Mouse (Mus musculus) hindbrain, postnatal 0 days (tissue): Measurements from ENCODE around the gene Nolc1. TPM values are rescaled to one million over a fixed set of nuclear protein-coding genes. Genes with fewer than 3 reads are reported as not detected.

Experiments
- ATAC-seq: fragments of 200-750 bp; cut with Nextera tagmentation; 2 replicates; pipeline ENCODE4 v1.8.0; 2017; ENCODE audit warnings: mild to moderate bottlenecking, moderate TSS enrichment, moderate library complexity
- DNase-seq: peaks from one replicate; pipeline ENCODE4 v3.0.0-alpha.2; 2015; ENCODE audit warnings: low spot score
- H3K27ac ChIP-seq: fragments of 300-500 bp; sonication (generic); 2 replicates; pipeline ENCODE4 v1.5.1; 2014; ENCODE audit warnings: mild to moderate bottlenecking
- H3K27me3 ChIP-seq: fragments of 300-500 bp; sonication (generic); 2 replicates; pipeline ENCODE4 v1.6.1; 2014; ENCODE audit warnings: low read length, mixed read lengths; ENCODE audit not compliant: insufficient read depth
- H3K36me3 ChIP-seq: fragments of 300-500 bp; sonication (generic); 2 replicates; pipeline ENCODE4 v1.6.1; 2014; ENCODE audit warnings: low read length, mixed read lengths; ENCODE audit not compliant: insufficient read depth
- H3K4me1 ChIP-seq: fragments of 300-500 bp; sonication (generic); 2 replicates; pipeline ENCODE4 v1.6.1; 2014; ENCODE audit warnings: antibody characterized with exemption, low read length, mixed read lengths; ENCODE audit not compliant: insufficient read depth
- H3K4me2 ChIP-seq: fragments of 300-500 bp; sonication (generic); 2 replicates; pipeline ENCODE4 v1.6.1; 2014; ENCODE audit warnings: low read depth, mild to moderate bottlenecking, low read length, moderate library complexity, mixed read lengths
- H3K4me3 ChIP-seq: fragments of 300-500 bp; sonication (generic); 2 replicates; pipeline ENCODE4 v1.5.1; 2014; ENCODE audit warnings: low read length
- H3K9ac ChIP-seq: fragments of 300-500 bp; sonication (generic); replicated peaks from 2 replicates; pipeline ENCODE4 v1.6.1; 2014; ENCODE audit warnings: mild to moderate bottlenecking, low read length, moderate library complexity, mixed read lengths
- H3K9me3 ChIP-seq: fragments of 300-500 bp; sonication (generic); 2 replicates; pipeline ENCODE4 v1.6.1; 2016; ENCODE audit warnings: low read length, mixed read lengths
- CTCF ChIP-seq: IDR thresholded peaks from 2 replicates; pipeline ENCODE4 v1.5.1; 2016; ENCODE audit warnings: antibody characterized with exemption, control low read depth, low read depth
- WGBS: fragments of 180-500 bp; shearing (Covaris S2); extraction: QIAGEN DNeasy Blood & Tissue Kit; methylation state at CpG from one replicate; pipeline ENCODE4 v1.1.7; 2014; 5-methylcytosine and 5-hydroxymethylcytosine counted together
- polyA plus RNA-seq: library from polyadenylated mRNA; unstranded; fragments of >200 nt; fragmentation: Nextera tagmentation; extraction: Ambion mirVana; gene quantifications from 2 replicates; pipeline ENCODE4 v1.2.1, GENCODE M21; 2015
- total RNA-seq: library from RNA; depleted of rRNA; stranded (reverse); fragments of >200 nt; gene quantifications from 2 replicates; pipeline ENCODE4 v1.2.3, GENCODE M21; 2014

Nolc1 gene
- total and polyA plus RNA-seq, 2 experiments from 2014 or later = 26.9 to 61.6 TPM

DNA sequence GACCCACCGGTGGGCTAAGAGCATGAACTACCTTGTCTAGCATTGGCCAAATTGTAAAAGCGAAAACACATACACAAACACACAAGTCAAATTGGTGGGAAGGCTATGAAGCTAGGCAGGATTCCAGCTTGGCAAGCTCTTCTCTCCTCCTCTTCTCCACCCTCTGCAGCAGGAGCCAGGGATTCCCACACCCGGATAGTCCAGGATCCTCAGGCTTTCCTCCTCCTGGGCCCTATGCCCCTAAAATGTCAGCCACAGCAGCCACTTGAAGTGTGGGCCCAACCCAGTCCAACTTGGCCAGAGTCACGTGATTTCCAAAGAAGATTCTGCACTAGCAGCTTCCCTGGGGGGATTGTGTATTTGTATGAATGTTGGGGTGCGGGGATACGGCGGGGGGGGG lies 32.3 kb upstream of the Nolc1 start:
- H3K9ac ChIP-seq = no peak overlapping the region
- peak overlapping the region; percentile 59 for H3K4me3 ChIP-seq
- no peaks in the 10 kb centered on the region for H3K9me3 ChIP-seq
- H3K4me2 ChIP-seq = peak overlapping the region; percentile 82
- H3K27ac ChIP-seq = peak overlapping the region; percentile 88
- peaks cover 45% of the 10 kb centered on the region for H3K4me1 ChIP-seq
- H3K27me3 ChIP-seq = no peaks in the 10 kb centered on the region
- ATAC-seq (no peak), DNase-seq (peak; percentile 46)
- no peak for TF ChIP-seq CTCF
- no peaks in the 10 kb centered on the region for H3K36me3 ChIP-seq
- 34% methylated on average over 7 of the region's 7 CpGs for WGBS

DNA sequence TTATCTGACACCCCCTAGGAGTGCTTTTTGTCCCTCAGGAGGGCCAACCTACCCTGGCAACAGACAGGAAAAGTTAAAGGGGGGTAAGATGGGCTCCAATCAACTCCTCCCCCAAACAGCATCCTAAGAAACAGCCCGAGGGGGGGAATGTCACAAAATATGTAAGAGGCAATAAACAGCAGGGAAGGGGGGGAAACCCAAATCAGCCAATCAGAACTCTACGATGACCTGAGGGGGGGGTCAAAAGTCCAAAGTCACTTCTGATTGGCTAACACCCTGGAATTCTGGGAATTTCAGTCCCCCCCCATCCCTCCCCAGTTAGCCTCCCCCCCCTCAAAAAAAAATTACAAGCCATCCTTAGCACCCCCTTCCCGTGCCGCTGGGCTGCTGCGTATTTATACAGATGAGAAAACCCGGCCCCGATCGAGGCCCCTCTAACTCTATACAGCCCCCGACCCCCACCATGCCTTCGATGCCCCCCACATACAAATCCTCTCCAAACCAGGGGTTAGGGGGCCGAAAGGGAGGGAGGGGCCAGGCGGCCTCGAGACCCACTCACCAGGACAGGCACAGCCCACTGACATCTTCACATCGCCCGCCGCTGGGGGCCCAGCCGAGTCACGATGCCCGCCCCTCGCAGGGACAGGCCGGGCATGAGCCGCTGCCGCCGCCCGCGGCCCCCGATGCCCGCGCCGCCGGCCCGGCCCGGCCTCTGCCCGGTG lies 31.2 kb upstream of the Nolc1 start, which contains the start of gene Pprc1:
Gene Pprc1 (plus strand): TSS at position 616 of the 722 bp plus-strand sequence.
- peak within 1 kb of the TSS; percentile 59 for H3K4me3 ChIP-seq
- H3K36me3 ChIP-seq = no peaks in the 10 kb centered on the region
- no peaks in the 10 kb centered on the region for H3K9me3 ChIP-seq
- WGBS = 0% methylated on average over 19 of the region's 34 CpGs
- H3K27ac ChIP-seq = peak within 1 kb of the TSS; percentile 88
- peak; percentile 33; the same call in 1 of the 2 replicates for ATAC-seq
- peak within 1 kb of the TSS; percentile 87 for H3K9ac ChIP-seq
- H3K4me1 ChIP-seq = peaks cover 45% of the 10 kb centered on the region
- no peaks in the 10 kb centered on the region for H3K27me3 ChIP-seq
- no peak for TF ChIP-seq CTCF
- peak within 1 kb of the TSS; percentile 82 for H3K4me2 ChIP-seq
- peak; percentile 62 for DNase-seq

DNA sequence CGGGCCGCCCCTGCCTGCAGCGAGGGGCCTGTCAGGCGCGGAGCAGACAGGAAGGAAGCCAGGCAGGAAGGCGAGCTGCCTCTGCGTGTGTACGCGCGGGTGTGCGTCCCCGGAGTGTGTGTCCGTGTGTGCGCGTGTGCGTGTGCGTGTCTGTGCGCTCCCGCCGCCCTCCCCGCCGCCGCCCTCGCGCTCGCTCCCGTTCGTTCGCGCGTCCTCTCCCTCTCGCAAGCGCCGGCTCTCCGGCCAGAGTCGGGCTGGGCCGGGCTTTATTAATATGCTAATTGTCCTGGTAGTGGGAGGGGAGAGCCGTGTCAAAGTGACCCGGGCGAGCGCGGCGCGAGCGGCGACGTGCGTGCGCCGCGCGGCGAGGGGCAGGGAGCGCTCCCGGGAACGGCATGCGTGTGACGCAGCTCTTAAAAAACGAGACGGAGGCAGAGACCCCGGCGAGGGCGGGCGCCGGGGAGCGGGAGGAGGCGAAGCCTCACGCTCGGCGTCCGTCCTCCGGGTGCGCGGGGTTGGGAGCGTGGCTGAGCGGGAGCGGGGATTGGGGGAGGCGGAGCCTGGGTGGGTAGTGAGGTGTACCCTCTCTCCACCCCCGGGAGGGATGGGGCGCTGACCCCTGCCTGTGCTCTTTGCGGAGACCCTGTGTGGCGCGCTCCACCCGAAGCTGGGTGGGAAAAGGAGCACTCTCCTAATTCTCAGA lies 30.5 kb upstream of the Nolc1 start, which contains the start of gene Ldb1:
Gene Ldb1 (minus strand): TSS at position 222 of the 703 bp plus-strand sequence.
- H3K36me3 ChIP-seq = no peaks in the 10 kb centered on the region
- ATAC-seq = peak; percentile 81
- H3K9me3 ChIP-seq = no peaks in the 10 kb centered on the region
- no peak for TF ChIP-seq CTCF
- H3K4me1 ChIP-seq = peaks cover 40% of the 10 kb centered on the region
- peak within 1 kb of the TSS; percentile 59 for H3K4me3 ChIP-seq
- H3K27me3 ChIP-seq = no peaks in the 10 kb centered on the region
- peak within 1 kb of the TSS; percentile 88 for H3K27ac ChIP-seq
- peak within 1 kb of the TSS; percentile 82 for H3K4me2 ChIP-seq
- peak; percentile 95 for DNase-seq
- peak within 1 kb of the TSS; percentile 87 for H3K9ac ChIP-seq
- under 1% methylated on average over 67 of the region's 84 CpGs for WGBS

DNA sequence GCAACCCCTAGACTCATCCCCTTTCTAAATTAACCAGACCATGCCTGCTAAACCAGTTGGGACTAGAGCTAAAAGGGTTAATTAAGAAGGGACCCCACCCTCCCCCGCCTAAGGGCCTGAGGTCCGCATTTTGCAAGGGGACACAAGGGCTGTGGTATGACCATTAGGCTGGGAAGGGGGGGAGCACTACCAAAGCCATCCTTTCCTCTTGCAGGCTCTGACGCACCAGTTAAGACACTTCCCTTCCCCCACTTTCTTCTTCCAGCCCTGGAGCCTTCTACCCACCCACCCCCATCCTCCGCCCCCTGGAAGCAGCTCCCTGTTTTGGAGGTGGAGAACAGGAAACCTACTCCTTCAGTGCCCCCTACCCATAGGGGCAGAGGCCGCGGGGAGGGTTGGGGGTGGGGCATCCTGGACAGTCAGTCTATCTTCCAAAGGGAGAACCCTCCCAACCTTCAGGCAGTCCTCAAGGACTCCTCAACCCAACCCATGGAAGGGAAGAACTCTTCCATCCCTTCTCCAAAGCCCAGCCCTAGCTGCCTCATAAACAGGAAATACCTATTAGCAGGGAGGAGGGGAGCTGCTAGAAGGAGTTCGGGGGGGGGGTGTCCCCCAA lies 29.9 kb upstream of the Nolc1 start:
- Histone ChIP-seq H3K4me1 (peaks cover 35% of the 10 kb centered on the region), H3K4me2 (peak overlapping the region; percentile 82), H3K4me3 (peak overlapping the region; percentile 59), H3K9me3 (no peaks in the 10 kb centered on the region), H3K27ac (peak overlapping the region; percentile 88), H3K36me3 (no peaks in the 10 kb centered on the region), H3K9ac (peak overlapping the region; percentile 87), H3K27me3 (no peaks in the 10 kb centered on the region)
- DNase-seq (peak; percentile 82), ATAC-seq (peak; percentile 64)
- WGBS = 0% methylated on average over 7 of the region's 7 CpGs
- TF ChIP-seq CTCF = no peak

DNA sequence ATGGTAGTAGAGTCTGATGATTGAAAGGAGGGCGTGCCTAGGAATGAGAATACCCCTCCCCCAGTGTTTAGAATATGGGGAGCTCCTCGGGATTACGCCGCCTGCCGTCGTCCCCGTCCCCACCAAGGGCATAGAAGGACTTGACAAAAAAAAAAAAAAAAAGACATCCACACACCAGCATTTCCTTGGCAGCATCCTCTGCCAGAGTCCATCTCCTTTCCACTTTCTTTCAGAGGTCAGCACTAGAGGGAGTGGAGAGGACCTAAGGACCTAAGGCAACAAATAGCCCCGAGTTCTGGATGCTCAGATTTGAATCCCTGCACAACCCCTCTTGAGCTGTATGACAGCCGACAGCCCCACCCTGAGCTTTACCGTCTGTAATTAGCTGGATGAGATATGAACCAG lies 29.0 kb upstream of the Nolc1 start:
- H3K4me1 ChIP-seq = peaks cover 29% of the 10 kb centered on the region
- no peaks in the 10 kb centered on the region for H3K27me3 ChIP-seq
- peak; percentile 24 for DNase-seq
- H3K9ac ChIP-seq = no peak overlapping the region
- TF ChIP-seq CTCF = peak; percentile 28
- no peaks in the 10 kb centered on the region for H3K36me3 ChIP-seq
- H3K27ac ChIP-seq = peak overlapping the region; percentile 88
- peak overlapping the region; percentile 82 for H3K4me2 ChIP-seq
- peak overlapping the region; percentile 59 for H3K4me3 ChIP-seq
- 7% methylated on average over 10 of the region's 10 CpGs for WGBS
- no peaks in the 10 kb centered on the region for H3K9me3 ChIP-seq
- ATAC-seq = no peak

DNA sequence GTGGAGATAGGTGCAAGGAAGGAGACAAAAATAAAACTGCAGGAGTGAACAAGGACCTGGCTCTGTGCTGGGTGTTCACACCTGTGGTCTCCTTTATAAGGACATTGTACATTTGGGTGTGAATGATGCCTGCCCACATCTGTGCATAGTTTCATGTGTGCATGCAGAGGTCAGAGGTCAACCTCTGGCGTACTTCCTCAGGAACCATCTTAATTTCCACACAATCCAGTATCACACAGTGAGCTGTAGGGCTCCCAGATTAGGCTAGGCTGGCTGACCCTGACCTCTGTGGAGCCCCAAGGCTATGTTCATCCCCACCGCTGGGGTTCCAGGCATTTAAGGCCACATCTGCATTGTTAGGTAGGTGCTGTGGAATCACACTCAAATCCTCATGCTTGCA lies 28.2 kb upstream of the Nolc1 start:
- WGBS = 62% methylated on average over 2 of the region's 2 CpGs
- Histone ChIP-seq H3K9ac (no peak overlapping the region), H3K27ac (0 out of 2 replicates have a peak overlapping the region, but pooled peaks have one; percentile 88), H3K27me3 (no peaks in the 10 kb centered on the region), H3K36me3 (no peaks in the 10 kb centered on the region), H3K4me2 (no peak overlapping the region), H3K4me1 (peaks cover 22% of the 10 kb centered on the region), H3K4me3 (no peak overlapping the region), H3K9me3 (no peaks in the 10 kb centered on the region)
- DNase-seq (no peak), ATAC-seq (no peak)
- no peak for TF ChIP-seq CTCF
